7 mouse cellular contexts compared by ENCODE assay signal in genomic region chr6:51383769-51384755, GRCm38 (mm10). TPM values are rescaled to one million over a fixed set of nuclear protein-coding genes. Genes with fewer than 3 reads are reported as not detected.
DNase-seq lines count a peak whose midpoint lies in the region; ATAC-seq and TF ChIP-seq lines count a peak whose summit lies in the region.

No protein-coding gene starts in this region.

- WGBS in intestine, postnatal 0 days, result 18% methylated on average over 26 of the region's 26 CpGs
- 15% methylated on average over 26 of the region's 26 CpGs for WGBS in midbrain, embryonic 12.5 days

- peak; percentile 55 for DNase-seq in adrenal gland, adult 8-10 months
- peak; percentile 92 for DNase-seq in embryo, embryonic 11.5 days (ENCODE audit: low read depth, low spot score)
- peak; percentile 92 for DNase-seq in left cerebral cortex, postnatal 4 days
- DNase-seq in skeletal muscle tissue, adult 2 months (ENCODE audit: low read depth, low spot score), result peak; percentile 81

- ATAC-seq in granulocyte monocyte progenitor cell, adult 5-6 weeks (replicated peaks; ENCODE audit: poor library complexity, severe bottlenecking), result peak; percentile 77
- ATAC-seq in intestine, postnatal 0 days, result no peak
- 0 out of 2 replicates have a peak, but pooled peaks have one; percentile 39 for ATAC-seq in midbrain, embryonic 12.5 days (ENCODE audit: low FRiP score, low read depth)

- H3K36me3 ChIP-seq in intestine, postnatal 0 days (ENCODE audit: control insufficient read depth, insufficient read depth), result no peaks in the 10 kb centered on the region
- H3K36me3 ChIP-seq in midbrain, embryonic 12.5 days, result no peaks in the 10 kb centered on the region

- no peaks in the 10 kb centered on the region for H3K9me3 ChIP-seq in intestine, postnatal 0 days (ENCODE audit: control insufficient read depth)
- H3K9me3 ChIP-seq in midbrain, embryonic 12.5 days, result no peaks in the 10 kb centered on the region

- H3K4me1 ChIP-seq in intestine, postnatal 0 days (replicated peaks; ENCODE audit: control insufficient read depth, insufficient read depth, low read length), result no peaks in the 10 kb centered on the region
- H3K4me1 ChIP-seq in midbrain, embryonic 12.5 days, result 0 out of 2 replicates have a peak, but pooled peaks cover 4% of the 10 kb centered on the region

- H3K4me3 ChIP-seq in intestine, postnatal 0 days (ENCODE audit: low read depth, low read length), result no peak overlapping the region
- H3K4me3 ChIP-seq in midbrain, embryonic 12.5 days, result peak overlapping the region; percentile 12; the same call in 1 of the 2 replicates

- no peak overlapping the region for H3K9ac ChIP-seq in intestine, postnatal 0 days (ENCODE audit: low read depth, low read length)
- H3K9ac ChIP-seq in midbrain, embryonic 12.5 days (replicated peaks), result no peak overlapping the region; the same call in 1 of the 2 replicates

- intact Hi-C loops in left cerebral cortex, postnatal 4 days (cut with DNase I), result loop anchor here (5.0 kb wide), 2 partner anchors 83 to 193 kb away; partner anchors contain the start of gene Hnrnpa2b1

- H3K27me3 ChIP-seq in intestine, postnatal 0 days (replicated peaks; ENCODE audit: control insufficient read depth, insufficient read depth, low read length), result no peaks in the 10 kb centered on the region
- H3K27me3 ChIP-seq in midbrain, embryonic 12.5 days, result no peaks in the 10 kb centered on the region

- no peak overlapping the region for H3K27ac ChIP-seq in intestine, postnatal 0 days (ENCODE audit: low read depth, low read length)
- peak overlapping the region; percentile 32; the same call in 1 of the 2 replicates for H3K27ac ChIP-seq in midbrain, embryonic 12.5 days (replicated peaks)

- peak overlapping the region; percentile 32; the same call in 1 of the 2 replicates for H3K4me2 ChIP-seq in intestine, postnatal 0 days (replicated peaks; ENCODE audit: low read depth)
- H3K4me2 ChIP-seq in midbrain, embryonic 12.5 days (replicated peaks), result peak overlapping the region; percentile 42

- peak; percentile 84 for TF ChIP-seq CTCF in intestine, postnatal 0 days (IDR thresholded peaks at IDR 0.05; ENCODE audit: low read depth)

RNA-seq across cellular contexts. Expression of gene Nfe2l3, which starts 48.4 kb away (rescaled TPM):
- not detected for total RNA-seq in adrenal gland, adult 8-10 months (2022)
- total RNA-seq in granulocyte monocyte progenitor cell, adult 5-6 weeks (2014; fragmentation: Nextera tagmentation), result not detected in 2 replicates
- total RNA-seq in granulocyte monocyte progenitor cell, adult 5-6 weeks (2017), result 0.73 TPM in 1 of 2 replicates, not detected in the other
- 0.99 and 1.1 TPM in 2 replicates for polyA plus RNA-seq in intestine, postnatal 0 days (2015; fragmentation: Nextera tagmentation; extraction: Ambion mirVana)
- 10 to 100 TPM; 18.3 to 19.2 TPM for total RNA-seq in left cerebral cortex, postnatal 4 days (2021)
- 5.4 and 5.9 TPM in 2 replicates for polyA plus RNA-seq in midbrain, embryonic 12.5 days (2016; fragmentation: Nextera tagmentation; extraction: Ambion mirVana)

Comparison
In these comparisons a context has a peak if more than half of its experiments do, and no peak if none do; other contexts are left out.
1. RNA of gene Nfe2l3, which starts 48.4 kb away (total RNA-seq): 18.3 to 19.2 TPM in left cerebral cortex, postnatal 4 days; not detected in adrenal gland, adult 8-10 months and 0.73 TPM in granulocyte monocyte progenitor cell, adult 5-6 weeks; every median in the first group is over 10 times any median in the second.
2. Peak in every context shown above with its lines, with median percentiles within 50 percentile points of each other: DNase-seq.